Mouse (Mus musculus): ENCODE measurements around the gene Ifrd2. TPM values are rescaled to one million over a fixed set of nuclear protein-coding genes. Genes with fewer than 3 reads are reported as not detected.

Gene Ifrd2
- polyA plus RNA-seq, 1 experiment = 29.4 TPM

DNA sequence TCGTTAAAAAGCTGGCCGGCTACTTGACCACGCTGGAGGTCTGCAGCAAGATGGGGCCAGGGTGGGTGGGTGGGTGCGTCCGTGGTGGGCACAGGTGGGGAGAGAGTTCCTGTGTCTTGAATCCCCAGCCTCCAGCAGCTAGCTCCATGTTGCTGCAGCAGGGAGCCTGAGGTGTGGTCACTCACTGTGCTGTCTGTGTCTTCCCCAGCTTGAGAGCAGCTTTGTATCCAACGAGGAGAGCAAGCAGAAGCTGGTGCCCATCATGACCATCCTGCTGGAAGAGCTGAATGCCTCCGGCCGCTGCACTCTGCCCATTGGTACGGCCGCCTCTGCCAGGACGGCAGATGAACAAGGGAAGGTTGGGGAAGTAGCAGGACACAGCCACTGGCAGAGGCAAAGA is 44.1 kb upstream of the Ifrd2 start:
- no peak overlapping the region for H3ac ChIP-seq (ENCODE audit: control insufficient read depth, insufficient read length)
- H3K4me2 ChIP-seq (ENCODE audit: low read depth) = no peak overlapping the region
- H3K79me2 ChIP-seq (ENCODE audit: control insufficient read depth, insufficient read depth) = no peaks in the 10 kb centered on the region
- no peaks in the 10 kb centered on the region for H3K27me3 ChIP-seq (ENCODE audit: control insufficient read depth, insufficient read depth, insufficient read length)
- no peak for TF ChIP-seq USF1 (IDR thresholded peaks at IDR 0.05; ENCODE audit: low read depth)
- TF ChIP-seq TCF12 (IDR thresholded peaks at IDR 0.05; ENCODE audit: insufficient read depth, poor library complexity, severe bottlenecking) = no peak
- no peak for TF ChIP-seq POLR2A (IDR thresholded peaks at IDR 0.05; ENCODE audit: insufficient read length, low read depth)
- no peak for TF ChIP-seq MAX (IDR thresholded peaks at IDR 0.05; ENCODE audit: low read depth)
- no peak for TF ChIP-seq TCF3 (IDR thresholded peaks at IDR 0.05; ENCODE audit: insufficient read length, low read depth)
- no peak for TF ChIP-seq SRF (IDR thresholded peaks at IDR 0.05; ENCODE audit: control insufficient read depth, insufficient read length, low read depth)
- no peak for TF ChIP-seq REST (IDR thresholded peaks at IDR 0.05; ENCODE audit: insufficient read depth, insufficient read length)
- no peak for TF ChIP-seq MYOD1 (IDR thresholded peaks at IDR 0.05; ENCODE audit: control insufficient read depth in 1 of 3, insufficient read length in 2 of 3, low read depth in 2 of 3)
- TF ChIP-seq MYOG (IDR thresholded peaks at IDR 0.05; ENCODE audit: control insufficient read depth in 1 of 3, insufficient read depth in 1 of 3, insufficient read length in 2 of 3, low read depth in 2 of 3) = no peak
- TF ChIP-seq POLR2AphosphoS2 (IDR thresholded peaks at IDR 0.05; ENCODE audit: insufficient read length, low read depth) = no peak
- no peak for TF ChIP-seq CEBPB (IDR thresholded peaks at IDR 0.05; ENCODE audit: insufficient read depth, poor library complexity, severe bottlenecking)
- no peak for TF ChIP-seq E2F4 (IDR thresholded peaks at IDR 0.05; ENCODE audit: insufficient read depth)
- H3K4me3 ChIP-seq = peak overlapping the region; percentile 76
- peaks cover 10% of the 10 kb centered on the region for H3K36me3 ChIP-seq (ENCODE audit: control insufficient read depth, insufficient read depth)

DNA sequence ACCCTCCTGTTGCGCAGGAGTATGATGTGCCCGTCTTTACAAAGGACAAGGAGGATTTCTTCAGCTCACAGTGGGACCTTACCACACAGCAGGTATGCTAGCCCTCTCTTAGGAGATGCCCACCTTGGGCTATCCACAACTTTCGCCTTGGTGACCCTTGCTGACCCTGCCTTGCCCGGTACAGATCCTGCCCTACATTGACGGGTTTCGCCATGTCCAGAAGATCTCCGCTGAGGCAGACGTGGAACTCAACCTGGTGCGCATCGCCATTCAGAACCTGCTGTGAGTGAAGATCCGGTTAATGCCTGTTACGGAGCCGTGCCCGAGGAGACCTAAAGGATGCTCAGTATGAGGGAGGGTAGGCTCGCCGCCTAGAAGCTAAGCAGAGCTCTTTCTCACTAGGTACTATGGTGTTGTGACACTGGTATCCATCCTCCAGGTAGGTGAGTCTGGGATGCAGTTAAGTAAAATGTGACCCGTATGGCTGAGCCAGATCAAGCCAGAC is 43.2 kb upstream of the Ifrd2 start:
- H3K27me3 ChIP-seq (ENCODE audit: control insufficient read depth, insufficient read depth, insufficient read length) = no peaks in the 10 kb centered on the region
- peaks cover under 1% of the 10 kb centered on the region for H3K36me3 ChIP-seq (ENCODE audit: control insufficient read depth, insufficient read depth)
- no peak for TF ChIP-seq MYOG (IDR thresholded peaks at IDR 0.05; ENCODE audit: control insufficient read depth in 1 of 3, insufficient read depth in 1 of 3, insufficient read length in 2 of 3, low read depth in 2 of 3)
- TF ChIP-seq POLR2A (IDR thresholded peaks at IDR 0.05; ENCODE audit: insufficient read length, low read depth) = no peak
- TF ChIP-seq MAX (IDR thresholded peaks at IDR 0.05; ENCODE audit: low read depth) = no peak
- TF ChIP-seq MYOD1 (IDR thresholded peaks at IDR 0.05; ENCODE audit: control insufficient read depth in 1 of 3, insufficient read length in 2 of 3, low read depth in 2 of 3) = no peak
- TF ChIP-seq SRF (IDR thresholded peaks at IDR 0.05; ENCODE audit: control insufficient read depth, insufficient read length, low read depth) = no peak
- no peak for TF ChIP-seq CEBPB (IDR thresholded peaks at IDR 0.05; ENCODE audit: insufficient read depth, poor library complexity, severe bottlenecking)
- no peak for TF ChIP-seq TCF12 (IDR thresholded peaks at IDR 0.05; ENCODE audit: insufficient read depth, poor library complexity, severe bottlenecking)
- no peak for TF ChIP-seq TCF3 (IDR thresholded peaks at IDR 0.05; ENCODE audit: insufficient read length, low read depth)
- TF ChIP-seq POLR2AphosphoS2 (IDR thresholded peaks at IDR 0.05; ENCODE audit: insufficient read length, low read depth) = no peak
- no peaks in the 10 kb centered on the region for H3K79me2 ChIP-seq (ENCODE audit: control insufficient read depth, insufficient read depth)
- H3K4me3 ChIP-seq = no peak overlapping the region
- H3K4me2 ChIP-seq (ENCODE audit: low read depth) = no peak overlapping the region
- H3ac ChIP-seq (ENCODE audit: control insufficient read depth, insufficient read length) = no peak overlapping the region

DNA sequence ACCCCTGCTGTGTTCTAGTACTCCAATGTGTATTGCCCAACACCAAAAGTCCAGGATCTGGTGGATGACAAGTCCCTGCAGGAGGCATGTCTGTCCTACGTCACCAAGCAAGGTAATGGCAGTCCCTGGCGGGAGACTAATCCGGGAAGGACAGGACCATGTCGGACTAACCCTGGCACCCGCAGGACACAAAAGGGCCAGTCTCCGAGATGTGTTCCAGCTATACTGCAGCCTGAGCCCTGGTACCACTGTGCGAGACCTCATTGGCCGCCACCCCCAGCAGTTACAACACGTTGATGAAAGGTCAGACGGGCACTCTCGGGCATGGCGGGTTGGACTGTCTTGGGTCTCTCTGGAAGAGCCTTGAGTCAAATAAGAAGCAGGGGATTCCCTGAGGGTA is 42.7 kb upstream of the Ifrd2 start:
- H3K4me2 ChIP-seq (ENCODE audit: low read depth) = no peak overlapping the region
- no peaks in the 10 kb centered on the region for H3K79me2 ChIP-seq (ENCODE audit: control insufficient read depth, insufficient read depth)
- H3K27me3 ChIP-seq (ENCODE audit: control insufficient read depth, insufficient read depth, insufficient read length) = no peaks in the 10 kb centered on the region

DNA sequence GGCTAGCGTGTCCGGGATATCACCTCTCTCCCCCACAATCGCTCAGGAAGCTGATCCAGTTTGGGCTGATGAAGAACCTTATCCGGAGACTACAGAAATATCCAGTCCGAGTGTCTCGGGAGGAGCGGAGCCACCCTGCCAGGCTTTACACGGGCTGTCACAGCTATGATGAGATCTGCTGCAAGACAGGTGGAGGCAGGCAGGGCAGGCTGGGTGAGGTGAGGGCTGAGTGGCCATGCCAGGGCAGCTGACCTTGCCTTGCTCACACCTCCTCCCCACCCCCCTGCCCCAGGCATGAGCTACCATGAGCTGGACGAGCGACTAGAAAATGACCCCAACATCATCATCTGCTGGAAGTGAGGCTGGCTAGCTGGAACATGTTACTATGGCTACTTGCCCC is 42.2 kb upstream of the Ifrd2 start:
- Histone ChIP-seq H3K36me3 (ENCODE audit: control insufficient read depth, insufficient read depth) (no peaks in the 10 kb centered on the region), H3K4me2 (ENCODE audit: low read depth) (no peak overlapping the region)

More for the DNA sequence above, 42.7 kb upstream of the Ifrd2 start:
- H3K4me3 ChIP-seq = no peak overlapping the region
- TF ChIP-seq MYOG (IDR thresholded peaks at IDR 0.05; ENCODE audit: control insufficient read depth in 1 of 3, insufficient read depth in 1 of 3, insufficient read length in 2 of 3, low read depth in 2 of 3) (no peak), TCF3 (IDR thresholded peaks at IDR 0.05; ENCODE audit: insufficient read length, low read depth) (no peak)
- no peaks in the 10 kb centered on the region for H3K36me3 ChIP-seq (ENCODE audit: control insufficient read depth, insufficient read depth)
- H3ac ChIP-seq (ENCODE audit: control insufficient read depth, insufficient read length) = no peak overlapping the region

DNA sequence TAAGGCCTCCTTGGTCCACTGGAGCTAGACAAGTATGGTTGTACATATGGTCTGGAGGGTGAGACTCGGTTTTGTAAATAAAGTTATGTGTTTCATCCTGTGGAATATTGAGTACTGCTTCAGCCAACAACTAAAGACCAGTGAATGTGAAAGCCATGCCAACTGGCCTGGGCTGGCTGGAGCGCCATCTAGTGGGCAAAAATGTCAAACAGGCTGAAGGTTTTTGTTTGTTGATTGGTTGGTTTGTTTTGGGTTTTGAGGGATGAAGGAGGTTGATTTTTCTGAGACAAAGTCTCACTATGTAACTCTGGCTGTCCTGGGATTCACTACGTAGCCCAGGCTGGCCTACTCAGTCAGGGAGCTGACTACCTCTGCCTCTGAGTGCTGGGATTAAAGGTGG is 41.8 kb upstream of the Ifrd2 start:
- Histone ChIP-seq H3K27me3 (ENCODE audit: control insufficient read depth, insufficient read depth, insufficient read length) (no peaks in the 10 kb centered on the region), H3ac (ENCODE audit: control insufficient read depth, insufficient read length) (no peak overlapping the region), H3K36me3 (ENCODE audit: control insufficient read depth, insufficient read depth) (no peaks in the 10 kb centered on the region), H3K79me2 (ENCODE audit: control insufficient read depth, insufficient read depth) (no peaks in the 10 kb centered on the region), H3K4me2 (ENCODE audit: low read depth) (no peak overlapping the region), H3K4me3 (no peak overlapping the region)
- no peak for TF ChIP-seq USF1 (IDR thresholded peaks at IDR 0.05; ENCODE audit: low read depth)
- TF ChIP-seq POLR2AphosphoS2 (IDR thresholded peaks at IDR 0.05; ENCODE audit: insufficient read length, low read depth) = no peak
- TF ChIP-seq SRF (IDR thresholded peaks at IDR 0.05; ENCODE audit: control insufficient read depth, insufficient read length, low read depth) = no peak
- TF ChIP-seq POLR2A (IDR thresholded peaks at IDR 0.05; ENCODE audit: insufficient read length, low read depth) = no peak
- no peak for TF ChIP-seq MYOG (IDR thresholded peaks at IDR 0.05; ENCODE audit: control insufficient read depth in 1 of 3, insufficient read depth in 1 of 3, insufficient read length in 2 of 3, low read depth in 2 of 3)
- TF ChIP-seq REST (IDR thresholded peaks at IDR 0.05; ENCODE audit: insufficient read depth, insufficient read length) = no peak
- TF ChIP-seq TCF3 (IDR thresholded peaks at IDR 0.05; ENCODE audit: insufficient read length, low read depth) = no peak
- TF ChIP-seq TCF12 (IDR thresholded peaks at IDR 0.05; ENCODE audit: insufficient read depth, poor library complexity, severe bottlenecking) = no peak
- TF ChIP-seq E2F4 (IDR thresholded peaks at IDR 0.05; ENCODE audit: insufficient read depth) = no peak

More for the DNA sequence above, 42.2 kb upstream of the Ifrd2 start:
- Histone ChIP-seq H3K79me2 (ENCODE audit: control insufficient read depth, insufficient read depth) (no peaks in the 10 kb centered on the region), H3ac (ENCODE audit: control insufficient read depth, insufficient read length) (no peak overlapping the region), H3K4me3 (no peak overlapping the region), H3K27me3 (ENCODE audit: control insufficient read depth, insufficient read depth, insufficient read length) (no peaks in the 10 kb centered on the region)
- no peak for TF ChIP-seq POLR2A (IDR thresholded peaks at IDR 0.05; ENCODE audit: insufficient read length, low read depth)
- no peak for TF ChIP-seq MYOD1 (IDR thresholded peaks at IDR 0.05; ENCODE audit: control insufficient read depth in 1 of 3, insufficient read length in 2 of 3, low read depth in 2 of 3)
- no peak for TF ChIP-seq TCF12 (IDR thresholded peaks at IDR 0.05; ENCODE audit: insufficient read depth, poor library complexity, severe bottlenecking)
- TF ChIP-seq USF1 (IDR thresholded peaks at IDR 0.05; ENCODE audit: low read depth) = no peak
- TF ChIP-seq MYOG (IDR thresholded peaks at IDR 0.05; ENCODE audit: control insufficient read depth in 1 of 3, insufficient read depth in 1 of 3, insufficient read length in 2 of 3, low read depth in 2 of 3) = no peak
- no peak for TF ChIP-seq REST (IDR thresholded peaks at IDR 0.05; ENCODE audit: insufficient read depth, insufficient read length)
- no peak for TF ChIP-seq E2F4 (IDR thresholded peaks at IDR 0.05; ENCODE audit: insufficient read depth)
- no peak for TF ChIP-seq MAX (IDR thresholded peaks at IDR 0.05; ENCODE audit: low read depth)
- TF ChIP-seq POLR2AphosphoS2 (IDR thresholded peaks at IDR 0.05; ENCODE audit: insufficient read length, low read depth) = no peak
- TF ChIP-seq TCF3 (IDR thresholded peaks at IDR 0.05; ENCODE audit: insufficient read length, low read depth) = no peak
- TF ChIP-seq CEBPB (IDR thresholded peaks at IDR 0.05; ENCODE audit: insufficient read depth, poor library complexity, severe bottlenecking) = no peak
- TF ChIP-seq SRF (IDR thresholded peaks at IDR 0.05; ENCODE audit: control insufficient read depth, insufficient read length, low read depth) = no peak

Measured in myocyte (in vitro differentiated cells).